ENCODE assay signal across 29 mouse cellular contexts in the genomic region with DNA sequence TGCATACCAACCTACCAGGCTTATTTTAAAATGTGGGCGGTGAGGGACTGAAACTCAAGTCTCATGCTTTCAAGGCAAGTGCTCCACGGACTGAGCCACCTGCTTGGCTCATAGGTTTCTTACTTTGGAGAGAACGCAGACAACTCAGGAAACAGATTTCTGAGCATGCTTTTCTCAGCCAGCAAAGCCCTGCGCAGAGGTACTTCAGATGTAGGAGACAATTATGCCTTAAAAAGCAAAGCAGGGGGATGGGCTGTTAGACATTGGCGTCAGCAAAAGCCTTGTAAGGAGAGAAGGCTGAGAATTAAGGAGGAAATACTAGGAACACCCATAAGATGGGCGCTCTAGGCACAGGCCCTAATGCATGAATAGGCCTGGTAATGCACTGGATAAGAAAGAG.
A peak's percentile ranks its signal among the peaks of the same experiment; 100 is the strongest.
DNase-seq lines count a peak whose midpoint lies in the region; ATAC-seq and TF ChIP-seq lines count a peak whose summit lies in the region.
"Had no signal": no experiment of that assay in that cellular context is flagged by ENCODE, and none has a peak within 500 bp of the region (broad histone marks: within the 10 kb centered on the region; RNA-seq: fewer than 3 reads in every experiment).

No protein-coding gene starts in this region.

- peaks cover 3% of the 10 kb centered on the region; the same call in 1 of the 2 replicates for H3K4me1 ChIP-seq in hindbrain, postnatal 0 days (ENCODE audit: insufficient read depth, low read length)
- H3K4me1 ChIP-seq in hindbrain, embryonic 12.5 days, result no peaks in the 10 kb centered on the region
- H3K4me1 ChIP-seq in midbrain, embryonic 11.5 days (ENCODE audit: control insufficient read depth, insufficient read depth, low read length), result no peaks in the 10 kb centered on the region
- no peaks in the 10 kb centered on the region; the same call in 1 of the 2 replicates for H3K4me1 ChIP-seq in midbrain, embryonic 13.5 days (replicated peaks)
- H3K4me1 ChIP-seq: heart, embryonic 12.5 days; intestine, embryonic 15.5 days; limb, embryonic 12.5 days; liver, embryonic 13.5 days had no signal

- H3K27me3 ChIP-seq in hindbrain, postnatal 0 days (ENCODE audit: insufficient read depth, low read length), result no peaks in the 10 kb centered on the region
- no peaks in the 10 kb centered on the region for H3K27me3 ChIP-seq in hindbrain, embryonic 12.5 days
- no peaks in the 10 kb centered on the region for H3K27me3 ChIP-seq in midbrain, embryonic 11.5 days (ENCODE audit: control insufficient read depth, insufficient read depth, low read length)
- no peaks in the 10 kb centered on the region for H3K27me3 ChIP-seq in midbrain, embryonic 13.5 days
- H3K27me3 ChIP-seq: embryonic facial prominence, embryonic 13.5 days; forebrain, embryonic 15.5 days; heart, embryonic 12.5 days; intestine, embryonic 15.5 days; limb, embryonic 12.5 days; liver, embryonic 13.5 days; midbrain, embryonic 12.5 days had no signal

- H3K4me2 ChIP-seq in hindbrain, postnatal 0 days (ENCODE audit: low read depth, low read length), result no peak overlapping the region
- no peak overlapping the region for H3K4me2 ChIP-seq in hindbrain, embryonic 12.5 days (replicated peaks)
- H3K4me2 ChIP-seq in midbrain, embryonic 11.5 days, result no peak overlapping the region
- H3K4me2 ChIP-seq in midbrain, embryonic 13.5 days (replicated peaks), result no peak overlapping the region
- H3K4me2 ChIP-seq: embryonic facial prominence, embryonic 13.5 days; forebrain, embryonic 15.5 days; heart, embryonic 12.5 days; intestine, embryonic 15.5 days; limb, embryonic 12.5 days; liver, embryonic 13.5 days; midbrain, embryonic 12.5 days had no signal

- WGBS in hindbrain, postnatal 0 days, result 65% methylated on average over 6 of the region's 6 CpGs
- WGBS in hindbrain, embryonic 12.5 days, result 86% methylated on average over 6 of the region's 6 CpGs
- 82% methylated on average over 6 of the region's 6 CpGs for WGBS in midbrain, embryonic 11.5 days
- WGBS in midbrain, embryonic 13.5 days, result 78% methylated on average over 6 of the region's 6 CpGs

- TF ChIP-seq CTCF in hindbrain, postnatal 0 days (IDR thresholded peaks at IDR 0.05; ENCODE audit: low read depth), result no peak

- H3K36me3 ChIP-seq in hindbrain, postnatal 0 days (ENCODE audit: insufficient read depth, low read length), result no peaks in the 10 kb centered on the region
- no peaks in the 10 kb centered on the region for H3K36me3 ChIP-seq in hindbrain, embryonic 12.5 days
- no peaks in the 10 kb centered on the region for H3K36me3 ChIP-seq in midbrain, embryonic 11.5 days (ENCODE audit: control insufficient read depth, insufficient read depth, low read length)
- H3K36me3 ChIP-seq in midbrain, embryonic 13.5 days, result no peaks in the 10 kb centered on the region
- H3K36me3 ChIP-seq: embryonic facial prominence, embryonic 13.5 days; forebrain, embryonic 15.5 days; heart, embryonic 12.5 days; intestine, embryonic 15.5 days; limb, embryonic 12.5 days; liver, embryonic 13.5 days; midbrain, embryonic 12.5 days had no signal

- 0 out of 2 replicates have a peak overlapping the region, but pooled peaks have one; percentile 5 for H3K9ac ChIP-seq in hindbrain, postnatal 0 days (replicated peaks; ENCODE audit: low read length)
- H3K9ac ChIP-seq in hindbrain, embryonic 12.5 days, result no peak overlapping the region
- no peak overlapping the region for H3K9ac ChIP-seq in midbrain, embryonic 11.5 days (ENCODE audit: low read length)
- no peak overlapping the region for H3K9ac ChIP-seq in midbrain, embryonic 13.5 days (replicated peaks)
- H3K9ac ChIP-seq: embryonic facial prominence, embryonic 13.5 days; forebrain, embryonic 15.5 days; heart, embryonic 12.5 days; intestine, embryonic 15.5 days; limb, embryonic 12.5 days; liver, embryonic 13.5 days; midbrain, embryonic 12.5 days had no signal

- peak; percentile 33 for DNase-seq in hindbrain, postnatal 0 days (ENCODE audit: low spot score)
- DNase-seq in midbrain, embryonic 11.5 days (ENCODE audit: low spot score, missing footprints), result peak; percentile 84
- DNase-seq in right cerebral cortex, adult 2 months (ENCODE audit: low spot score in 2 of 2), result peak; percentile 20 to 32
- no peak for DNase-seq in right cerebral cortex, postnatal 14 days
- peak; percentile 61 for DNase-seq in telencephalon, adult 2 months (ENCODE audit: low read depth, low spot score)
- no peak for DNase-seq in testis, postnatal 14 days (ENCODE audit: low spot score)
- DNase-seq: adrenal gland, adult 8-10 months; cerebellum, adult 2 months; cerebellum, postnatal 25 days; gastrocnemius, postnatal 14 days; heart, adult 11 months; heart, postnatal 10 days; kidney, adult 8-10 months; kidney, postnatal 10 days; liver, embryonic 13.5 days; lung, adult 2 months; lung, postnatal 14 days; spleen, adult 18-20 months; thymus, postnatal 14 days had no signal

- no peak overlapping the region for H3K27ac ChIP-seq in hindbrain, postnatal 0 days
- H3K27ac ChIP-seq in hindbrain, embryonic 12.5 days, result no peak overlapping the region
- H3K27ac ChIP-seq in midbrain, embryonic 11.5 days (ENCODE audit: low read depth, low read length), result no peak overlapping the region
- H3K27ac ChIP-seq in midbrain, embryonic 13.5 days, result no peak overlapping the region
- H3K27ac ChIP-seq: embryonic facial prominence, embryonic 13.5 days; forebrain, embryonic 15.5 days; intestine, embryonic 15.5 days; layer of hippocampus, adult 2 months; limb, embryonic 12.5 days; liver, embryonic 13.5 days; midbrain, embryonic 12.5 days had no signal

- no peak for ATAC-seq in hindbrain, postnatal 0 days
- no peak for ATAC-seq in hindbrain, embryonic 12.5 days (ENCODE audit: low FRiP score)
- no peak for ATAC-seq in midbrain, embryonic 11.5 days (ENCODE audit: low FRiP score)
- no peak for ATAC-seq in midbrain, embryonic 13.5 days
- ATAC-seq: activated CD4-positive, CD25-positive, alpha-beta regulatory T cell, adult 4 months; forebrain, embryonic 15.5 days; intestine, embryonic 15.5 days had no signal

- H3K9me3 ChIP-seq in hindbrain, postnatal 0 days (ENCODE audit: low read length), result no peaks in the 10 kb centered on the region
- H3K9me3 ChIP-seq in hindbrain, embryonic 12.5 days (replicated peaks), result no peaks in the 10 kb centered on the region
- no peaks in the 10 kb centered on the region for H3K9me3 ChIP-seq in midbrain, embryonic 11.5 days (ENCODE audit: control insufficient read depth, low read length)
- H3K9me3 ChIP-seq in midbrain, embryonic 13.5 days, result no peaks in the 10 kb centered on the region
- H3K9me3 ChIP-seq: embryonic facial prominence, embryonic 13.5 days; forebrain, embryonic 15.5 days; heart, embryonic 12.5 days; intestine, embryonic 15.5 days; limb, embryonic 12.5 days; liver, embryonic 13.5 days; midbrain, embryonic 12.5 days had no signal

- no peak overlapping the region for H3K4me3 ChIP-seq in hindbrain, postnatal 0 days (ENCODE audit: low read length)
- no peak overlapping the region for H3K4me3 ChIP-seq in hindbrain, embryonic 12.5 days
- no peak overlapping the region for H3K4me3 ChIP-seq in midbrain, embryonic 11.5 days (ENCODE audit: low read depth, low read length)
- H3K4me3 ChIP-seq in midbrain, embryonic 13.5 days (replicated peaks), result no peak overlapping the region
- H3K4me3 ChIP-seq: embryonic facial prominence, embryonic 13.5 days; forebrain, embryonic 15.5 days; heart, embryonic 12.5 days; intestine, embryonic 15.5 days; layer of hippocampus, adult 2 months; limb, embryonic 12.5 days; liver, embryonic 13.5 days; midbrain, embryonic 12.5 days had no signal

Comparison
In these comparisons a context has a peak if more than half of its experiments do, and no peak if none do; other contexts are left out.
1. DNase-seq: peak in hindbrain, postnatal 0 days (single experiment), midbrain, embryonic 11.5 days (single experiment), right cerebral cortex, adult 2 months (2 of 2) and telencephalon, adult 2 months (single experiment); none in right cerebral cortex, postnatal 14 days (single experiment) and testis, postnatal 14 days (single experiment).